Mouse (Mus musculus): ENCODE data around the gene Gm9837.

- no peak for TF ChIP-seq JUN (IDR thresholded peaks at IDR 0.05; ENCODE audit: insufficient read depth, low read depth, low read length)
- no peak for TF ChIP-seq POLR2A (IDR thresholded peaks at IDR 0.05; ENCODE audit: low read depth, low read length)
- no peak for TF ChIP-seq ZMIZ1 (IDR thresholded peaks at IDR 0.05; ENCODE audit: low read depth, low read length)
- peak in 1 of 2 experiments; percentile 59; a peak in 2 of 4 replicates for TF ChIP-seq CTCF (conservative IDR thresholded peaks at IDR 0.05 in 1 of 2, IDR thresholded peaks at IDR 0.05 in 1 of 2; ENCODE audit: low read depth in 2 of 2, low read length in 2 of 2)
- TF ChIP-seq ZKSCAN1 (IDR thresholded peaks at IDR 0.05; ENCODE audit: borderline replicate concordance, low read depth, low read length) = no peak
- no peak for TF ChIP-seq IRF4 (IDR thresholded peaks at IDR 0.05; ENCODE audit: low read depth, low read length)
Measured at GRCm38 (mm10) chr11:53502039-53502765, 31.9 kb upstream of the Gm9837 start.

All from CH12.LX (cell line).